Mouse (Mus musculus): Measurements from ENCODE around the gene Nfia.

Nfia gene

GRCm38 (mm10) chr4:98063280-98063679 lies 290.7 kb downstream of the Nfia start:
- DNase-seq (ENCODE audit: low read depth) = peak; percentile 61

GRCm38 (mm10) chr4:98076106-98076505 lies 303.6 kb downstream of the Nfia start:
- DNase-seq (ENCODE audit: low read depth) = peak; percentile 62

DNA sequence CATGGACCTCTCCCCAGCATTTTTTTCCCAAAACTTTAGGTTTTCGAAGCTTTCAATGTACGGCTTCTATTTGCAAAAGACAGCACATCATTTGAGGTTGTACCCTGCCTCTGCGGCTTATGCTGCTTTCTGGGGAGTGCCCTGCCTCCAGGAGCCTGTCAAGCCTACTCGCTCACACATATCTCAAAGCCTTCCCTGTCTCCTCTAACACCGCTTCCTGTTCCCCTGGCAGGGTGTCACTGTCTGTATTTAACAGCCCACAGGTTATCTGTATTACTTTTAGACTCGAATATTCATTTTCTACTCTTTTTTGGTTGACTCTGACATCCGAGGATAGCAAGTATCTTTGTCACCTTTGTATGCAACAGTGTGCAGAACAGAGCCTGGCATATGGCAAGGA lies 304.1 kb downstream of the Nfia start:
- no peak for DNase-seq (ENCODE audit: low read depth)

- peak; percentile 49 for DNase-seq (ENCODE audit: low read depth)
These were observed 308.1 kb downstream of the Nfia start for GRCm38 (mm10) chr4:98080586-98080985.

DNA sequence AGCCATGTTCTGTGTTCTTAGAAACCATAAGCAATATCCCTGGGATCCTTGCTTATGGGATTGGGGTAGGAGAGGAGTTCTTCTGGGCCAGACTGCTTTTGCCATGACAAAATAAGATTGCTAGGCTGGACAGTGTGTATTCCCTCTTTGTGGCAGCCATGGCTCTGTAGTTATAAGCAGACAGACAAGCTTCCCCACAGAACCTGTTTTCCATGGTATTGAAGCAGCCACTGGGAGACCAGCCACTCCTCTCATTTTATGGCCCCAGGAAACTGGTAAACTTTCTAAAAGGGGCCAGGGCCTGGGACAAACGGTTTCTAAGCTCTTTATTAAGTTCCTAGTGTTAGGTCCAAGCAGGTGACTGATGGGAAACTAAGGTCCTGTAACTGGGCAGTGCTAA lies 309.4 kb downstream of the Nfia start:
- DNase-seq (ENCODE audit: low read depth) = no peak

GRCm38 (mm10) chr4:98082512-98082911 lies 310.0 kb downstream of the Nfia start:
- DNase-seq (ENCODE audit: low read depth) = no peak

- DNase-seq (ENCODE audit: low read depth) = no peak
These were observed 312.5 kb downstream of the Nfia start for GRCm38 (mm10) chr4:98085060-98085459.

DNA sequence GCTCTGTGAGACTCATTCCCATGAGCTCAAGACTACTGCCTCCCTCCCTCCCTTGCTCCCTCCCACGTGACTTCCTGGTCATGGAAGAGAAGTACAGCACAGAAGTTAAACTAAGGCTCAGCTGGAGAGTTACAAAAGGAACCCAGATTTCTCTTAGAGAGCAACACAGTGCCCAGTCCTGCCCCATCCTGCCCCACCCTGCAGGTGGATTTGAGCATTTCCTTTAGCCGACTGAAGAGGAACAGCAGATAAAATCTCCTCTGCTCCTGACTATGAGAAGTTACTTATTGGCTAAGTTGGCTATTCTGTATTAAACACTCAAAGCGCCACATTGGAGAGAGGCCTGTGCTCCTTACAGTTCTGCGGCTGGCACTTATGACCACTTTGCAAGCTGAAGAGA lies 314.4 kb downstream of the Nfia start:
- DNase-seq (ENCODE audit: low read depth) = no peak

DNA sequence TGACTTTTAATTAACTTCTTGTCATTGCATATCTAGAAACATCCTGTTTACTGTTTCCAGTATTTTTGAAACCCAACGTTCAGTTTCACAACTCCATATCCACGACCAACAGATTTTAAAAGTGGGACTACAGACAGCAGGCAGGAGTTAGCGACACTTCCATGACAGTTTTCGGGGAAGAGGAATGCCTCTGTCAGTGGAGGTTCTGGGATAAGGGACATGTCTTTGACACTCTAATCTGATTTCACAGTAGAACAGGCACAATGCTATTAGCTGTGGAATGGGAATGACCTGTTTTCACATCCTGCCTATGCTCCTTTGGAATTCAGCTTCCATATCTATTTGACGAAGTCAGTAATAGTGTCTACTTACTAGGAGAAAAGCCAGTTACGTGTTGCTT lies 317.5 kb downstream of the Nfia start:
- no peak for DNase-seq (ENCODE audit: low read depth)

- DNase-seq (ENCODE audit: low read depth) = peak; percentile 37
These were observed 318.1 kb downstream of the Nfia start for GRCm38 (mm10) chr4:98090586-98090985.

GRCm38 (mm10) chr4:98091368-98091827 lies 318.9 kb downstream of the Nfia start:
- no peak for DNase-seq (ENCODE audit: low read depth)

DNA sequence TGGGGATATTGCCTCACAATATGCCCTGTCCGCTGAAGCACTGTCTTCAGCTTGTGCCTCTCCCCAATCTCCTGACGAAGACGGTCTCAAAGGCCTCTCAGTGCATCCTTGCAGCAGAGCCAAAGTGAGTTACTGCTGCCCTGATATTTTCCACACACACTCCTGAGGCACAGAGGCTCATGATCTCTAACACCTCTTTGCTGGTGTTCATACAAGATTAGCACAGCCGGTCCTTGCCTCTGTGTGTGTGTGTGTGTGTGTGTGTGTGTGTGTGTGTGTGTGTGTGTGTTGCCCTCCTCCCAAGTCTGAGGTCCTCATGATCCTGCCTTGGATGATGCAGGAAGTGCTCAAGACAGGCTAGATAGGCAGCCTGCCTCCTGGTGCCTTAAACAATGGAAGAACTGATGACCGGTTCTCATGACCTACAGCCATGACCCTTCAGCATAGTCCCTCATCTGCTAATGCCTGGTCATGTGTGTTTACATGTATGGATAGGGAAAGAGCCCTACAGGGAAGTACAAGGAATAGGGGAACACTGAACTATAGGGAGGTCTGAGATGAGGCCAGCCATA lies 319.5 kb downstream of the Nfia start:
- no peak for DNase-seq (ENCODE audit: low read depth)

DNA sequence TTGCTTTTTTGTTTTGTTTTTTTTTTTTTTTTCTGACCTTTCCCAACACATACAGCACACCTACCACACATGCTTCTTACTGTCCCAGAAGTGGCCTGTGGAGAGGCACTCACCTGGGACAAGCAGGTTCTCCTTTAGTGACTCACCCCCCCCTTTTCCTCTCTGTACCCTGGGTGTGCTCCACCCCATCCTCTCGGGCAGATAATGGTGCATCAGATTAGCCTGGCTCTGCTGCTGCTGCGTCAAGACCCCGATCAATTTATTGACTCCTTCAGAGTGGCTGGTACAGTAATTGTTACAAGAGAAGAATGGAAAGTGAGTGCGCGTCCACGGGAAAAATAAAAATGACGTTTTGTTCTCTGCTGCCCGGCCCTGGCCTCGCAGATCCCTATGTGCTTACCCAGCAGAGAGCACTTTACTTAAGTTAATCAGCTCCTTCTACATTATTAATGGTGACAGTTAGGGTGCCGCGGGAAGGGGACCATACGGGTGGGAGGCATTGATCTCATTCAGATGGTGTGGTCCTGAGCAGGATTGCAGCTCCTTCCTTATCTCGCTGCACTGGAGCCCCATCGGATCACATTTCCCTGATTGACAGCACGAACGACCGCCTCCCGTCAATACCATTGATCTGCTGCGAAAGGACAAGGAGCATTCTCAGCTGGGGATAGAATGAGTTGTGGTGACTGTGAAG lies 321.7 kb downstream of the Nfia start:
- DNase-seq (ENCODE audit: low read depth) = no peak

- no peak for DNase-seq (ENCODE audit: low read depth)
These were observed 322.5 kb downstream of the Nfia start for GRCm38 (mm10) chr4:98095060-98095459.

- peak; percentile 52 for DNase-seq (ENCODE audit: low read depth)
These were observed 324.6 kb downstream of the Nfia start for GRCm38 (mm10) chr4:98097013-98097566.

GRCm38 (mm10) chr4:98098663-98099062 lies 326.1 kb downstream of the Nfia start:
- no peak for DNase-seq (ENCODE audit: low read depth)

DNA sequence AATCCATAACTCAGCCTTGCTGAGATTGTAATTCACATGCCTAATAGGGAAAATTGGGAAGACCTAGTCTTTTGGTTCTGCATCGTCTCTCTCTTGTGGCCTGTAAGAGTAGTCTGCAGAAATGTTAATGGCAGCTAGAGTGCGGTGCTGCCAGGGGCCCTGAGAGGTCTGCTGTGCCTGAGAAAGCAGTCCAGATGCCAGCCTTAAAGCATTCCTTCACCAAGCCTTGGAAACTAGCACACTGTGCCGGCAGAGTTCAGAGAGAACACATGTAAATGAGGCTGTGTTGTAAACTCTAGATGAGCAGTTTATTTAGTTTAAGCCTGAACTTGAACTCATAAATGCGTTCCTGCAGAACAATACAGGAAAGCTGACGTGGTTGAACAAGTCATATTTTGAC lies 326.9 kb downstream of the Nfia start:
- DNase-seq (ENCODE audit: low read depth) = no peak

- no peak for DNase-seq (ENCODE audit: low read depth)
These were observed 328.9 kb downstream of the Nfia start for GRCm38 (mm10) chr4:98101153-98102096.

- DNase-seq (ENCODE audit: low read depth) = no peak
These were observed 330.2 kb downstream of the Nfia start for GRCm38 (mm10) chr4:98102625-98103336.

- DNase-seq (ENCODE audit: low read depth) = peak; percentile 53
These were observed 330.8 kb downstream of the Nfia start for GRCm38 (mm10) chr4:98103337-98103666.

GRCm38 (mm10) chr4:98104161-98104560 lies 331.6 kb downstream of the Nfia start:
- peak; percentile 97 for DNase-seq (ENCODE audit: low read depth)
